Mouse (Mus musculus) liver, adult 2 months (tissue): ENCODE measurements around the gene Dennd2a.

Experiments used
- CTCF ChIP-seq: fragments of 200-500 bp; IDR thresholded peaks from 2 replicates; pipeline ENCODE4 v1.5.1; 2011; ENCODE audit warnings: low read depth, low read length, control low read depth
- POLR2A ChIP-seq: fragments of 200-500 bp; IDR thresholded peaks from 2 replicates; pipeline ENCODE4 v1.6.1; 2011; ENCODE audit warnings: low read length, control low read depth; ENCODE audit not compliant: insufficient read depth; ENCODE audit errors: extremely low read depth

- no peak for TF ChIP-seq CTCF
- TF ChIP-seq POLR2A = no peak
These were observed 29.9 kb downstream of the Dennd2a start for GRCm38 (mm10) chr6:39527811-39528210.
